Mouse (Mus musculus): ENCODE measurements at regions not wholly inside any gene's neighbourhood (a gene's known extent, or its start where the extent isn't known, plus 50 kb on each side); places are given as distances from the start of the nearest gene placed in this dataset.

DNA sequence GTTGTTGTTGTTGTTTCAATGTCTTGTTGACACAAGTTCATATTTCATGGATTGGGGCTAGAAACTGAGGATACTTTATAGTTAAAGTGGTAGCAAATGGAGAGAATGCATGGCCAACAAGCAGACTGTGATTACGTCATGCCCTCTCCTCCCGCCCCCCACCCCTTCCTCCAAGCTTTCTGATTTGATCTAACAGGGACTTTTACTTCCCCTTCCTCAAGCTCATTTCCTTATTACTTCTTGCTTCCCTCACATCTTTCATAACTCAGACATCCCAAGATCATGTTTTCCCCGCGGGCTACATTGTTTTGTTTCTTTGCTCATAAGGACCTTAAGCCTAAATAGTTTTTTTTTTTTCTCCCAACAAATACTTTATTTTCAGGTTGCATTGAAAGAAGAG, 437.5 kb upstream of the Zeb2 start:
- DNase-seq (ENCODE audit: extremely low read depth, insufficient read length, low spot score) = no peak

- DNase-seq (ENCODE audit: extremely low read depth, insufficient read length, low spot score) = no peak
Measured at GRCm38 (mm10) chr2:45541394-45541793, 424.2 kb upstream of the Zeb2 start.

GRCm38 (mm10) chr2:45538950-45539349, 421.8 kb upstream of the Zeb2 start:
- DNase-seq (ENCODE audit: extremely low read depth, insufficient read length, low spot score) = no peak

GRCm38 (mm10) chr2:45537722-45538121, 420.5 kb upstream of the Zeb2 start:
- DNase-seq (ENCODE audit: extremely low read depth, insufficient read length, low spot score) = no peak

DNA sequence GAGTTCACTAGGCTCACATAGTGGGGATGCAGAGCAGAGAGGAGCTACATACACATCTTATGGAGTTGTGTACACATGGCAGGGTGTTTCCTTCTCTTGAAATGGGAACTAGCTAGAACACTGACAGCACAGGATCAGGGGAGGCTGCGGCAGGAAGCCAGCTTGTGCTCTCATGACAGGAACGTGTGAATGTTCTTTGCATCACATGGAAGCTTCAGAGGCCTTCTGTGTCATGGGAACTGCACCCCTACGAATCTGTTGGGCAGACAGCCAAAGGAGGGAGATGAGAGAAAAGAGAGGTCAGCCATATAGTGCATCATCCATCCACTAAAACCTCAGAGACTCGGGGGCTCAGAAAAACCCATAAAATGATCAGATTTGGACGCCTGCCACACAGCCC, 417.6 kb upstream of the Zeb2 start:
- no peak for DNase-seq (ENCODE audit: extremely low read depth, insufficient read length, low spot score)

DNA sequence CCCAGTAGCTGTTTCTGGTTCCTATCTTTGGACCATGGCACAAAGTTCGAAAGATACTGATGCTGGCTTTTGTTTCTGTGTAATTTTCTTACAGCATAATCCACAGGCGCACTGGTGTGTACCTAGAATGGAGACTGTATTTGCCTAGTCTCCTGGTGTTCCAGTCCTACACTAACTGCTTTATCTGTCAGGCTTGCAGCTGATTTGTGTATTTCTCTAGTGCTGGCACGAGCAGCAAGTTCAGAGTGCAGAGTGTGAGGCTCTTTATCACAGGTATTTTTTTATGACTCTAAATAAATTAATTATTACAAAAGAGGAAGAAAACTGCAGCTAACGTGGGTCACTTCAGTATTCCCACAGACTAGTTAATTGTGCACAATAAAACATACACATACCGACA, 405.1 kb upstream of the Zeb2 start:
- DNase-seq (ENCODE audit: extremely low read depth, insufficient read length, low spot score) = no peak

GRCm38 (mm10) chr2:45519550-45520152, 402.5 kb upstream of the Zeb2 start:
- no peak for DNase-seq (ENCODE audit: extremely low read depth, insufficient read length, low spot score)

DNA sequence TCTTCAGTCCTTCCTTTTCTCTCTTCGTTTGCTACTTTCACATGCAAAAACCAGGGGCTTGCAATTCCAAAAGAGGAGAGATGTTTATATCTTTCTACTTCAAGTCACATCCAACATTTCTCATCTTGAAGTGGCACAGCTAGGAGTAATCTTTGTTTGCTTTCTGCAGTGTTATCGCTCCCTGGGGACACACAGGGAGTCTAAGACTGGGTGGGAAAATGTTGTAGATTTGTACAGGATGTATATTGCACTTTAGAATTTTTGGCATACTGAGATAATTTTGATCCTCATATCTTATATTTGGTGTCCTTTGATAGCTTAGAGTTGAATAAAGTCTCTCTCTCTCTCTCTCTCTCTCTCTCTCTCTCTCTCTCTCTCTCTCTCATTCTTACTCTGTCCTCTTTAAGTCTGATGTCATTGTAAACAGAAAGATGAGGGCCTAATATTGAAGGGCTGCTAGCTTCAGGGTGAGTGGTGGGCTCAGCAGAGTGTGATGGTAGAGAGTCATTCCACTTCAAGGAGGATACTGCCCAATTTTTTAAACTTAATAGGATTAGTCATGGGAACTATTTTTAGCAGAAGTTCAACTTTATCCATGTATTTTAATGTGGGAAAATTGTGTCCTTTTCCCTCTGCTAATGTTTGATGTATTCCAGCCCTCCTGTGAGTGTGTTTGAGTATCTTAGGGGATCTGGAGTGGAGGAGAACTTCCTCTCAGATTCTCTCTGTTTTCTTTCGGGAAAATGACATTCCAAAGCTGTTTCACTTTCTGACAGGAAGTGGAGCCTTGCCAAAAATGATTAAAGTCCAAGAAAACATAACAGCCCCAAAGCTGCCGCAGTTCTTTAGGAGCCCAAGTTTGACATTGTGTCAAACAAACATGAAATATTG, 397.3 kb upstream of the Zeb2 start:
- DNase-seq (ENCODE audit: extremely low read depth, insufficient read length, low spot score) = peak; percentile 7

DNA sequence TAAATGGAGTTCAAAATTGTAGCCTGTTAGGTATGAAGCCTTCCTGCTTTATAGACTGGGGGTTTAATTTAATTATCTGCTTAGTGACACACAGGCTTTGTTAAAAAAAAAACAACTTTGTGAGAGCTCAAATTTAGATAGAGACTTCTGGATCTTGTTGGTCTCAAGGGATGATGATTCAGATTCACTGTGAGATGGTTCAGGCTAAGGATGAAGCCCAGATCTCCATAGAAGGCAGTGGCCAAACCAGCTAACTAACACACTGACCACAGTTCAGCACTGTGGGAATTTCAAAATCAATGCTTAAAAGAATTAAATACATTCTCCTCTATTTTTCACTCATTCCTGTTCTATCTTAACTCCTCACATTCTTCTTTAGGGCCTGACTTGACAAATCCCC, 395.7 kb upstream of the Zeb2 start:
- DNase-seq (ENCODE audit: extremely low read depth, insufficient read length, low spot score) = no peak

- no peak for DNase-seq (ENCODE audit: extremely low read depth, insufficient read length, low spot score)
Measured at GRCm38 (mm10) chr2:45511791-45512190, 394.6 kb upstream of the Zeb2 start.

DNA sequence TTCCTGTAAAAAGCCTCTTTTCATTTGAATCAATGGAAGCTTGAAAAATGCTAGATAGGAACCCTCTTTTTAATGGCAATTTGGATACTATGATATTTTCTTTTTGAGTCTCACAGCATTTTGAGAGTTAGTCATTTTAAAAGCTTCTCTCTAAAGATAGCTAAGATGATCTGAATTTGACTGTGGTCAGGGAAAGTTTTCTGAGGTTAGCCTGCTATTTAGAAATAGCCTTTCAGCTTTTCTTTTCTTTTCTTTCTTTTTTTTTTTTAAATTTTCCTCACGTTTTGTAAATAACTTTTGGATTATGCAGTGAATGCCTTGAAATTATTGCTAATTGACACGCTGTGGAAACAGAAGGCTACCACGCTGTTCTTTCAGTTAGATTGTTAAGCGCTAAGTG, 387.3 kb upstream of the Zeb2 start:
- no peak for DNase-seq (ENCODE audit: extremely low read depth, insufficient read length, low spot score)

- DNase-seq (ENCODE audit: extremely low read depth, insufficient read length, low spot score) = no peak
Measured at GRCm38 (mm10) chr2:45493656-45494055, 376.5 kb upstream of the Zeb2 start.

- DNase-seq (ENCODE audit: extremely low read depth, insufficient read length, low spot score) = no peak
Measured at GRCm38 (mm10) chr2:45486530-45486929, 369.3 kb upstream of the Zeb2 start.

GRCm38 (mm10) chr2:45485477-45485876, 368.3 kb upstream of the Zeb2 start:
- no peak for DNase-seq (ENCODE audit: extremely low read depth, insufficient read length, low spot score)

DNA sequence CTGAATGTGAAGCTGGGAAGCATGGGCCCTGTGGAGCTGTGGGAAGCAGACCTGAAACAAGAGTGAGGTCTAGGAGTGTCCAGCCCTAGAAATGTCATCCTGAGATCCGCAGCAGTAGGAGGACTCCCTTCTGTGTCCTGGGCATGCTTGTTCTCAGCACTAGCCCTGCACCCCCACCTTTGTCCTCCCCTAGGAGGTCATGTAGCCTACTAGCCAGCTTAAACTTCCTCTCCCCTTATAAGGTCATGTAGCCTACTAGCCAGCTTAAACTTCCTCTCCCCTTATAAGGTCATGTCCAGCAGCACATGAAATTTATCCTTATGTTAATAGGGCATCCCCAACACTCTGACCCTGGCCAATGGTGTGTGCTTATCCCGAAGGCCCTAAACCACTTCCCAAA, 363.5 kb upstream of the Zeb2 start:
- DNase-seq (ENCODE audit: extremely low read depth, insufficient read length, low spot score) = no peak

- no peak for DNase-seq (ENCODE audit: extremely low read depth, insufficient read length, low spot score)
Measured at GRCm38 (mm10) chr2:45475996-45476395, 358.8 kb upstream of the Zeb2 start.

DNA sequence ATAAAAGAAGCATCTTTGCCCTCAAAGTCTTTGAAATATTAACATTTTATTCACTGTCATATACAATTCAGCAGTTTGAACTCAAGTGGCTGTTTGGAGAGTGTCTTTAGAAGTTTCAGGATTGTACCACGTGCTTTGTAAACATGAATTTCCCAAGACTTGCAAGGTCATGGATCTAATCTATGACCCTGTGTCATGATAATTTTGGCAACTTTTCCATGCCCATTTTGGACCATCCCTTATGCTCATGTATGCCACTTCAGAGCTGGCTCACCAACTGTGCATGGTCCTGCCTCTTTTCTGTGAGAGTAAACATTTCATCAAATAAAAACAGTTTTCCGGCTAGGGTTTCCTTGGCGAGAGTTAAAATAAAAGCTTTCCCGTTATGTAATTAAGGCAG, 347.1 kb upstream of the Zeb2 start:
- no peak for DNase-seq (ENCODE audit: extremely low read depth, insufficient read length, low spot score)

DNA sequence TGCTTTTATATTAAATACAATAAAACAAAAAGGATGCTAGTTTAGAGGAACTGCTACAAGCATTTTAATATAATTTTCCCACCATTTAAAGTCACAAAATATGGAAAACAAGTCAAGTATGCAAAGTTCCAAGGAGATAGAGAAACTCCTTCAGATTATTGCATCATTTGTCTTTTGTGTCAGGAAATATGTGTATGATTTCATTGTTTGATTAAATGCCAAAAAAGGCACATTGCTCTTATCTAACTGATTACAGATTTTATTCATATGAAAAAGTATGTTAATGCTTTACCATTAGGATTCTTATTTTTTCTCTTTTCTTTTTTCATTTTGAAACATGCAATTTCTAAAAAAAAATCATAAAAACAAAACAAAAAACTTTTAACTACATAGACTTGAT, 342.2 kb upstream of the Zeb2 start:
- DNase-seq (ENCODE audit: extremely low read depth, insufficient read length, low spot score) = no peak

DNA sequence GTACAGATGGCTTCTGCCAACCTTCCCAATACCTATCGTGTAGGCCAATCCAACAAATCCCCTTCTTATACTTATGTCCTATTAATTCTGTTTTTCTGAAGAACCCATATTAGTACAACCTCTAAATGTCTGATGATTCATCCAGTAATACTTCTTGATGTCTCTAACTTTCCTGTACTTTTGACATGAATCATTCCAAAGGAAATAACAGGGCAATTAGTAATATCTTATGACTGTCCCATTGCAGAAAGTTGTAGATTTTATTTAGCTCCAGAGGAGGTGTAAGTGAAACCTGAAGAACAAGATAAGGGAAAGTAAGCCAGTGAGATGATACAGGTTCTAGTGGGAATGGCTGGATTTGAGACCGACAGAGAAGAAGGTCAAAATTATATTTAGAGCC, 337.6 kb upstream of the Zeb2 start:
- peak; percentile 36 for DNase-seq (ENCODE audit: extremely low read depth, insufficient read length, low spot score)

GRCm38 (mm10) chr2:45439146-45439545, 322.0 kb upstream of the Zeb2 start:
- no peak for DNase-seq (ENCODE audit: extremely low read depth, insufficient read length, low spot score)

DNA sequence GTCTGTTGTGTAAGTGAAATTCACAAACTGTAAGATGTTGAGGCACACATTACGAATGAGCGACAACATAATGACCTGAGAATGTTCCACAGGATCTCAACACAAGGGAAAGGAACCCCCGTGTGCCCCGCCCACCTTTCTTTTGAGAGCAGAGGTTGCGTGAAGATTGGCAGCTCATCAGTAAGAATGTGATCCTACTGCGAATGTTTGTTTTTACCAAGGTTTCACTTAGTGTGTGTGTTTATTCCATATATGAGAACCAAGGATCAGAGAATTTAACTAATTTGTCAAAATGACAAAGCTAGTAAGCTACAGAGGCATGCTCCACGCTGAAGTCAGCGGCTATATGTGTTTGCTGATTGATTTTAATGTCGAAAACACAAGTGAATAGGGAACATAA, 321.5 kb upstream of the Zeb2 start:
- DNase-seq (ENCODE audit: extremely low read depth, insufficient read length, low spot score) = no peak

GRCm38 (mm10) chr2:45435261-45435980, 318.2 kb upstream of the Zeb2 start:
- DNase-seq (ENCODE audit: extremely low read depth, insufficient read length, low spot score) = no peak

Measured in 3134 (cell line).